Mouse (Mus musculus): ENCODE measurements at regions not wholly inside any gene's neighbourhood (a gene's known extent, or its start where the extent isn't known, plus 50 kb on each side); places are given as distances from the start of the nearest gene placed in this dataset.

- in situ Hi-C loops (cut with MboI): no loop called here
Observed at GRCm38 (mm10) chr1:13839619-13840308, 2253.4 kb downstream of the 4930444P10Rik start.

GRCm38 (mm10) chr1:13834860-13835840 is 2258.0 kb downstream of the 4930444P10Rik start:
- in situ Hi-C loops (cut with MboI): no loop called here

GRCm38 (mm10) chr1:13807786-13808185 is 2285.3 kb downstream of the 4930444P10Rik start:
- in situ Hi-C loops (cut with MboI): no loop called here

- in situ Hi-C loops (cut with MboI): no loop called here
Observed at GRCm38 (mm10) chr1:13800460-13800859, 2292.7 kb downstream of the 4930444P10Rik start.

- in situ Hi-C loops (cut with MboI): loop anchor here (10.0 kb wide), 1 partner anchor 1066 kb away; no protein-coding TSS in a partner anchor
Observed at GRCm38 (mm10) chr1:13798848-13799247, 2294.3 kb downstream of the 4930444P10Rik start.

GRCm38 (mm10) chr1:13795196-13795595 is 2297.9 kb downstream of the 4930444P10Rik start:
- in situ Hi-C loops (cut with MboI): loop anchor here (10.0 kb wide), 1 partner anchor 1070 kb away; no protein-coding TSS in a partner anchor

- in situ Hi-C loops (cut with MboI): loop anchor here (10.0 kb wide), 1 partner anchor 1075 kb away; no protein-coding TSS in a partner anchor
Observed at GRCm38 (mm10) chr1:13789318-13790085, 2303.6 kb downstream of the 4930444P10Rik start.

- in situ Hi-C loops (cut with MboI): no loop called here
Observed at GRCm38 (mm10) chr1:13787016-13787415, 2306.1 kb downstream of the 4930444P10Rik start.

GRCm38 (mm10) chr1:13784396-13784795 is 2308.7 kb downstream of the 4930444P10Rik start:
- in situ Hi-C loops (cut with MboI): no loop called here

- in situ Hi-C loops (cut with MboI): no loop called here
Observed at GRCm38 (mm10) chr1:13782633-13783032, 2310.5 kb downstream of the 4930444P10Rik start.

GRCm38 (mm10) chr1:13772106-13772505 is 2321.0 kb downstream of the 4930444P10Rik start:
- in situ Hi-C loops (cut with MboI): no loop called here

- in situ Hi-C loops (cut with MboI): no loop called here
Observed at GRCm38 (mm10) chr1:13771014-13771463, 2322.1 kb downstream of the 4930444P10Rik start.

- in situ Hi-C loops (cut with MboI): no loop called here
Observed at GRCm38 (mm10) chr1:13752479-13752878, 2338.6 kb downstream of the A830018L16Rik start.

- in situ Hi-C loops (cut with MboI): no loop called here
Observed at GRCm38 (mm10) chr1:13751381-13751780, 2337.5 kb downstream of the A830018L16Rik start.

Data from mature B cell (primary cell).